Mouse (Mus musculus) olfactory bulb, adult 2 months (tissue): Measurements from ENCODE around the gene Tpst1. TPM values are rescaled to one million over a fixed set of nuclear protein-coding genes. Genes with fewer than 3 reads are reported as not detected.

Source experiments
- H3K27ac ChIP-seq: fragments of 200-500 bp; 2 replicates; pipeline ENCODE4 v1.5.1; 2012; ENCODE audit warnings: low read depth, low read length; ENCODE audit not compliant: insufficient read depth
- H3K4me1 ChIP-seq: fragments of 200-500 bp; 2 replicates; pipeline ENCODE4 v1.6.1; 2012; ENCODE audit warnings: low read length; ENCODE audit not compliant: control insufficient read depth, insufficient read depth
- H3K4me3 ChIP-seq: fragments of 200-500 bp; 2 replicates; pipeline ENCODE4 v1.5.1; 2012; ENCODE audit warnings: mild to moderate bottlenecking, low read depth, low read length, moderate library complexity; ENCODE audit not compliant: insufficient read depth
- CTCF ChIP-seq: fragments of 200-500 bp; IDR thresholded peaks from 2 replicates; pipeline ENCODE4 v1.5.1; 2012; ENCODE audit warnings: low read depth, mild to moderate bottlenecking, low read length, moderate library complexity; ENCODE audit not compliant: insufficient read depth
- POLR2A ChIP-seq: fragments of 200-500 bp; IDR thresholded peaks from 2 replicates; pipeline ENCODE4 v1.6.1; 2012; ENCODE audit warnings: mild to moderate bottlenecking, low read depth, low read length, moderate library complexity; ENCODE audit not compliant: insufficient read depth
- WGBS: fragments of 180-500 bp; shearing (Covaris S2); methylation state at CpG from one replicate; pipeline ENCODE4 v1.1.7; 2018; 5-methylcytosine and 5-hydroxymethylcytosine counted together
- polyA plus RNA-seq: library from polyadenylated mRNA; stranded (reverse); fragments of >200 nt; gene quantifications from 2 replicates; pipeline ENCODE4 v1.2.4, GENCODE M21; 2012; ENCODE audit warnings: low replicate concordance; ENCODE audit not compliant: missing spikeins, insufficient read depth, insufficient read length

The Tpst1 gene
- polyA plus RNA-seq, 1 experiment: not detected

DNA sequence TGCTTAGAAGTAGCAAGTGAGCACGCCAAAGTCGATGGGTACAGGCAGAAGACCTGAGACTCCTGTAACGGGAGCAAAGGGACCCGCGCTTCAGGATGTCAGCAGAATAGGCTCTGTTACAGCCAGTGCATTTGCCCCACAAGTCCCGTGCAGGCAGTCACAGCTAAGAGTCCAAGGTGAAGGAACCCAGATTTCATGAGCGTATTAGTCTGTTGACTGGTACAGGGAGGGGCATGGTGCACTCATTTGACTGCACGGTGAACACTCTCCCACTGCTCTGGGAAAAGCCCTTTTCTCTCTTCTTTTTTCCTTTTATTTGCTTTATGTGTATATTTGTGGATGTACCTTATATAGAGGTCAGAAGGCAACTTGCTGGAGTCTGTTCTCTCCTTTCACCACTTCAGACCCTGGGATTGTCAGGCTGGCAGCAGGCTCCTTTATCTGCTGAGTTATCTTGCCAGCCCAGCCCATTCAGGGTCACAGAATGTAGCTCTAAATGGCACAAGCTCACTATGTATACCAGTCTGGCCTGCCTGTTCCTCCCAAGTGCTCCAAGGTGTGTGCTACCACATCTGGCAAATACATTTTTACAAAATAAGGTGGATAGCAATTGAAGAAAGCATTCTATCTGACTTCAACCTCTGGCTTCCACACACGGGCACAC lies 111.2 kb downstream of the Tpst1 start:
- peaks cover 5% of the 10 kb centered on the region for H3K4me1 ChIP-seq
- H3K27ac ChIP-seq: no peak overlapping the region
- no peak overlapping the region for H3K4me3 ChIP-seq
- 89% methylated on average over 9 of the region's 9 CpGs for WGBS
- TF ChIP-seq CTCF (no peak), POLR2A (no peak)

- peaks cover 5% of the 10 kb centered on the region for H3K4me1 ChIP-seq
- TF ChIP-seq CTCF: no peak
- no peak for TF ChIP-seq POLR2A
- H3K4me3 ChIP-seq: no peak overlapping the region
- 86% methylated on average over 6 of the region's 6 CpGs for WGBS
- no peak overlapping the region for H3K27ac ChIP-seq
Observed at GRCm38 (mm10) chr5:130185312-130185711, 112.2 kb downstream of the Tpst1 start.

Other genes with a start within 250 kb of the Tpst1 start
- gene Sumf2, start 226.3 kb upstream of the Tpst1 start, polyA plus RNA-seq: not detected in 2 replicates
- gene Chchd2, start 185.9 kb upstream of the Tpst1 start, polyA plus RNA-seq: not detected in 2 replicates
- gene Zbed5, start 177.6 kb upstream of the Tpst1 start, polyA plus RNA-seq: not detected in 2 replicates
- not detected in 2 replicates for gene Phkg1, start 174.8 kb upstream of the Tpst1 start, polyA plus RNA-seq
- gene Nupr1l, start 164.8 kb upstream of the Tpst1 start, polyA plus RNA-seq: not detected in 2 replicates
- not detected in 2 replicates for gene Vkorc1l1, start 131.4 kb upstream of the Tpst1 start, polyA plus RNA-seq
- not detected in 2 replicates for gene Gusb, start 70.3 kb upstream of the Tpst1 start, polyA plus RNA-seq
- not detected in 2 replicates for gene Asl, start 44.1 kb upstream of the Tpst1 start, polyA plus RNA-seq
- not detected in 2 replicates for gene Crcp, start 44.0 kb upstream of the Tpst1 start, polyA plus RNA-seq
- not detected in 2 replicates for gene Kctd7, start 71.5 kb downstream of the Tpst1 start, polyA plus RNA-seq
- gene Rabgef1, start 98.5 kb downstream of the Tpst1 start, polyA plus RNA-seq: not detected in 2 replicates
- not detected in 2 replicates for gene Tmem248, start 143.8 kb downstream of the Tpst1 start, polyA plus RNA-seq
- gene Sbds, start 182.2 kb downstream of the Tpst1 start, polyA plus RNA-seq: not detected in 2 replicates
- not detected in 2 replicates for gene Tyw1, start 182.3 kb downstream of the Tpst1 start, polyA plus RNA-seq